Mouse (Mus musculus) urinary bladder, postnatal 14 days (tissue): ENCODE results near the gene Git2.

ENCODE experiments used
- DNase-seq: peaks from one replicate; pipeline ENCODE4 v3.0.0; 2021; ENCODE audit warnings: low spot score

The Git2 gene

GRCm38 (mm10) chr5:114720784-114721183 is 54.5 kb downstream of the Git2 start:
- no peak for DNase-seq

DNA sequence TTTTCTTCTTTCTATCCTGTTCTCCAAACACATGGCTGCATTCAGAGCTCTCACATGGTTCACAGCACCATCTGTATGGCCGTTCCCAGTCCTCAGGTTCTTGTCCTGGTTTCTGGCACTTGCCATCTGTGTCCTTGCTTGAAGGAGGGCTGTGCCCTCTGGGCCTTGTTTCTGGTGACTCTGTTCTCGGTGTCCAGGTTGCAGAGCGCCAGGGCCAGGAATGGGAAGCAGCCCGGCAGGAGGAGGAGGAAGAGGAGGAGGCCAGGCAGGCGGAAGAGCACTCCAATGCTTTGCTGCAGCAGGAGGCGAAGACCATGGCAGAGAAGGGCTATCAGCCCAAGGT is 55.4 kb downstream of the Git2 start:
- no peak for DNase-seq

DNA sequence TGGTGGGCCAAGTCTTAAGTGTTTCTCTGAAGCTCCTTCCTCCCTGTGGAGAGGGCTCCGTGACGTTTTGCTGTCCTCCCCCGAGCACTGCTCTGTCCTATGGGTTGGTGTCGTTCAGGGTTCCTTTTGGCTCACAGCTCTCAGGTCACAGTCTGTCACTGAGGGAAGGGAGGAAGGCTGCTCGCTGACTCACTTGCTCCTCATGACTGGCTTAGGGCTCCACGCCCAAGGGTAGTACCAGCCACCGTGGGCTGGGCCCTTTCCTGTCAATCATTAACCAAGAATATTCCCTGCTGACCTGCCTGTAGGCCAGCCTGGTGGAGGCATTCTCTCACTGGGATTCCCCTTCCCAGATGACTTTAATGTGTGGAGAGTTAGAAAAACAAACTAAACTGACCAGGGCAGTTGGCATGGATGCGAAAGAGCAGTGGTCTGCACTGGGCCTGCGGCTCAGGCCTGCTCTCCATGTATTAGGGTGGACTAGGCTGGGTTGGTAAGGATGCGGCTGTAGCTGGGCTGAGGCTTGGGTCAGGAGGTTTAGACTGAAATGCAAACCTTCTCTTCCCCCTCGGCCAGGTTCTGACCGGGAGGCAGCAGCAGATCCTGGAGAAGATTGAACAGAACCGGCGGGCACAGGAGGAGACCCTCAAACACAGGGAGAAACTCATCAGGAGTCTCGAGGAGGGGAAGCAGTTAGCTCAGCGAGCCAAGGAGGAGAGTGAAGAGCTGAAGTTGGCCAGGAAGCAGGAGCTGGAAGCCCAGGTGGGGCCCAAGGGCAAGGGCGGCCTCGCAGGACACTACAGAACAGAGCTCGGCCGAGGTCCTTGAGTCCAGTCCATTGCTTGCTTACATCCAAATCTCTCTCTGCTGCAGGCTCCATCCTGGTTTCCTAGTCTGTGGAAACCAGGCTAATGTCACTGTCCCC is 56.1 kb downstream of the Git2 start:
- DNase-seq, result no peak

- DNase-seq, result no peak
These were observed 56.8 kb downstream of the Git2 start for GRCm38 (mm10) chr5:114718483-114718882.

DNA sequence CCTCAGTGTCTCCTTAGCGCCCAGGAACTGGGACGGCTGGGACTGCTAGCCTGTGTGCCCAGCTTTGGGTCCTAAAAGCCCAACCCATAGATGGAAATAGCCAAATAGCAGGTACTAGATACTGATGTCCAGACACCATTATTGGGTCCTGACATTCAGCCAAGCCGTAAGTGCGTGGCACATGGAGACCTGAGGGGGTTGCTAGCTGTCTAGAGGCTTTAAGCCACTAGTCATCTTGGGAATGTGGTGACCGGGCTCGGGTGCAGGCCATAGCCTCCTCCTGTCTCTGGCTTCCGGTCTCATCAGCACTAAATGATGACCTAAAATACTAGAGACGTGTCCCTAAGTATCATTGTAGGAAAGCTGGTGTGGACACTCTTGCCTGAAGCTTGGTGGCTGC is 57.4 kb downstream of the Git2 start:
- DNase-seq, result no peak

DNA sequence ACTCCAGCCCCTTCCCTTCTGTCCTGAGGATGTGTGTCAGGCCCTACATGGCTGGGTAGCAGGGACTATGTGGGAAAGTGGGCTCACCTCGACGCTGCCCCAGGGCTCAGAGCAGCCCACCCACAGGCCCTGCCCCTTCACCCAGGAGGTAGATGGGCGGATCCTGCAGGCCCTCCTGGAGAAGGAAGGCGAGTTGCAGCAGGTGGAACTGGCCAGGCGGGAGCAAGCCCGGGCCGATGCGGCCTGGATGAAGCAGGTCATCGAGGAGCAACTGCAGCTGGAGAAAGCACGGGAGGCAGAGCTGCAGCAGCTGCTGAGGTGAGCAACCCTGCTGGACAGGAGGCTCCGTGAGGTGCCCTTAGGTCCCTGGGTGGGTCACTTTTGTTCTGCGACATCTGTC is 58.0 kb downstream of the Git2 start:
- no peak for DNase-seq

DNA sequence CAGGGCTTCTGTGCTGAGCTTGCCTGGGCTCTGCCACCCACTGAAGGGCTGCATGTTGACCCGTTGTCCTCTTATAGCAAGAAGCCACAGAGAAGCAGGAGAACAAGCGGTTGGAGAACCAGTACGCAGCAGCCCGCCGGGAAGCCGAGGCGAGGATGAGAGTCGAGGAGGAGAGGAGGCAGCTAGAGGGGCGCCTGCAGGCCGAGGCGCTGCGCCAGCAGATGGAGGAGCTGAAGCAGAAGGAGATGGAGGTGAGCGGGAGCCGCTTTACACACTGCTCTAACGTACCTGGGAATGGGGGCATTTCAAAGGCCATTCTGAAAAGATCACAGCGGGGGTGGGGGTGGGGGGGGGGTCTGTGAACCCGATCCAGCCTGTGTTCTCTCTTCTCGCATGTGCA is 60.8 kb downstream of the Git2 start:
- no peak for DNase-seq

DNA sequence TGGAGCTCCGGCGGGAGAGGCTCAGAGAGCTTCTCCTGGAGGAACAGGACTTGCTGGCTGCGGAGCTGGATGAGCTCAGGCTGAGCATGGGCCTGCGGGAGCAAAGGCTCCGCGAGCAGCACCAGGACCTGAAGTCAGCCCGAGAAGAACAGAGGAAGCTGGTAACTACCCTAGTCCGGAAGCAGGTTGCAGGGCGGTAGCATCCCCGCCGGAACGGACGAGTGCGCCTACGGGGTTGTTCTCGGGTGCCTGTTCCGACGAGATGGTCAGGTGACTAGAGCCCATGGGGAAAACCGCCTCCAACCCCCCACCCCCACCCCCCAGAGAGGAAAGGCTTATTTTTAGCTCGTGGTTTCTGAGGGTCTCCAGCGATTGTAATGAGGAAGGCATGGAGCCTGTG is 66.0 kb downstream of the Git2 start:
- no peak for DNase-seq

- DNase-seq, result no peak
These were observed 66.8 kb downstream of the Git2 start for GRCm38 (mm10) chr5:114708491-114708890.

DNA sequence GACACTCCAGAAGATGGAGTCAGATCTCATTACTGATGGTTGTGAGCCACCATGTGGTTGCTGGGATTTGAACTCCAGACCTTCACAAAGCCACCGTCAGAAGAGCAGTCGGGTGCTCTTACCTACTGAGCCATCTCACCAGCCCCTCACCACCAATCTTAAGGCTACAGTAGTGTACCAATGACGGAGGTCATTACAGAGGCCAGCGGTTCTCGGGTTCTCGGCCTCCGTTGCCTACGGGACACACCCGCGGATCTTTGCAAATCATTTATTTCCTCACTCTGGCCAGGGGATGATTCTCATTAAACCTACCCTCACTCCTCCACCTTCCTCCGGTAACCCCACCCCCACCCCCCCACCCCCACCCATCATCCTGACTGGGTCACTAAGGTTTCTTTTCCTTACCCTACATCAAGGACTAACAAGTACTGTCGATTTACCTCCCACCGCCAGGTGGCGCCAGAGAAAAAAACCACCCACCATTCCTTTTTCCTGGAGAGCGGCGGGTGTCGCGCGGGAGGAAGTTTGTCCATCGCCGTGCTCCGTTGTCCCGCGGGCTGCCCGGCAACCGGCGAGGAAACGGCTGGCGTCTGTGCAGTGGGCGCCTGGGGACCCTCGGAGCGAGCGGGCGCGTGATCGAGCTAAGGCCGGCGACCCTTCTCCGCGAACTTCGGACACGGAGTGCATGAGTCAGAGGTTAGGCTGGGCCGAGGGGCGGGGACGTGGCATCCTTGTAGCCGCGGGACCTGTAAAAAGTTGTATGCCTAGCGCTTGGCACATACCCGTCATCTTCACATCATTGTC is 67.8 kb downstream of the Git2 start, which contains the start of gene Tchp:
Gene Tchp (plus strand): TSS at position 496 of the 804 bp plus-strand sequence.
- peak; percentile 94 for DNase-seq

DNA sequence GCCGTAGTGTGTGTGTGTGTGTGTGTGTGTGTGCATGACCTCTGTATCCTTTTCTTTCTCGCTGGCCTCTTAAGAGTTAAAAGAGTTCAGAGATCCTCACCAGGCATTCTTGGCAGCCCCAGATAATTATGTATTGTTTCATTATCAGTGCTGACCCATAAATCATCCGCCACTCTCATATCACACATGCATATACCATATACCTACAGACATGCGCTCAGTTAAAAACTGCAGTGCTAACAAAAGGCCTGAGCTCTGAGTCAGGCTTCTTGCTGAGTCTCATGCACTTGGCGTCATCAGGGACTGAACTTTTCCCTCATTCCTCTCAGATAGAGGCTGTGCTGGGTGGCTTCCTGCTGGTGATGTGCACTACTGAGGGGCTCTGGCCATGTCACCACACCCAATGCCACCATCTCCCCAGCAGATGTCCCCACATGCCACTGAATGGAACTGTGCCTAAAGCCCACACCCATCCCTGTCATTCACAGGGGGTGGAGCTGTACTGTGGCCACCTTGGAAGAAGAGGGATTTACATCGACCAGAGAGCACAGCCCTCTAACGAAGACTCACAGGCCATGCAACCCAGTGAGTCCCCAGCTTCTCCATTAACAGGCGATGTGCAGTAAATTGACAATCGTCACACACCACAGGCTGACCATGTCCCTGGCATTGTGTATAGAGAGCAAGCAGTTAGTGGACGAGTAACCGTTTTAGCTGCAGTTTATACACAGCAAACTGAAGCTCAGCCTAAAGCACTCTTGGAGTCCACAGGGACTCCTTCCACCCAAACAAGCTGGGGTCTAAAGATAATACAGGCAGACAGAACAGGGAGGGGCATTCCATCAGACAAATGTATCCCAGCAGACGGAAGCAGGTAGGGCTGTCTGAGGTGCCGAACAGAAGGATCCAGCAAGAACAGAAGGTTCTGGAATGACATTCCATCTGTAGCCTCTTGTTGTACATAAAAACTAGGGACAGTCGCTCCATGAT is 72.6 kb downstream of the Git2 start:
- DNase-seq, result no peak

GRCm38 (mm10) chr5:114699015-114699414 is 76.3 kb downstream of the Git2 start:
- no peak for DNase-seq

GRCm38 (mm10) chr5:114698044-114698746 is 77.1 kb downstream of the Git2 start:
- no peak for DNase-seq

DNA sequence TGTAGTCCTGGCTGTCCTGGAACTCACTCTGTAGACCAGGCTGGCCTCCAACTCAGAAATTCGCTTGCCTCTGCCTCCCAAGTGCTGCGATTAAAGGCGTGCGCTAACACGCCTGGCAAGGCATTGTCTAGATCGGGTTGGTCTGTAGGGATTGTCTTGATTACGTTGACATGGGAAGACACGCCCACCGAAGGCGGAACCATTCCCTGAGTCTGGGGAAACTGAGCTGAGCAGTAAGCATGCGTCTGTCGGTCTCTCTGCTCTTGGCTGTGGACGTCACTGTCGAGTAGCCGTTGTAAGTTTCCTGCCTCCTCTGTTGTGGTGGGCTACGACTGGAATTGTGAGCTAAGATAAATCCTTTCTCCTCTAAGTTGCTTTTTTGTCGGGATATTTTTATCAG is 78.4 kb downstream of the Git2 start:
- no peak for DNase-seq

GRCm38 (mm10) chr5:114695775-114696174 is 79.5 kb downstream of the Git2 start:
- no peak for DNase-seq

GRCm38 (mm10) chr5:114690633-114691567 is 84.4 kb downstream of the Git2 start, which contains the start of gene Gltp:
Gltp (minus strand) TSS chr5:114690984.
- DNase-seq, result peak; percentile 93

- no peak for DNase-seq
These were observed 85.5 kb downstream of the Git2 start for GRCm38 (mm10) chr5:114689700-114690366.

DNA sequence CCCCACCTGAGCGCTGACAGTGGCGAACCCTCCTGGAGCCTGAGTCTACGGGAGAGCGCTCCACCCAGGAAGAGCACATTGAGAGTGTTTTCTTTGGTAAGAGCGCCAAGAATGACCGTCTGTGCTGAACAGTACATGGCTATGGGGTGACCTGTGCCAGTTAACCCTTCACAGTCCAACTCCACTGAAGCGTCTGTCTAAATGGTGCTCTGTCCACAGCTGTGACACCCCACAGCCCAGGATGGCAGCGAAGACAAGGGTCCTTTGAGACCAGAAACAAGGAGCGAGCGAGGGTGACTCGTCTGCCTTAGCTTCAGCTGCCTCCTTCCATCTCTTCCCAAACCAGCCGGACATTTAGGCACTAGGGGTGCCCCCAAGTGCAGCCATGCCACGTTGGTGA is 86.6 kb downstream of the Git2 start:
- DNase-seq, result no peak

DNA sequence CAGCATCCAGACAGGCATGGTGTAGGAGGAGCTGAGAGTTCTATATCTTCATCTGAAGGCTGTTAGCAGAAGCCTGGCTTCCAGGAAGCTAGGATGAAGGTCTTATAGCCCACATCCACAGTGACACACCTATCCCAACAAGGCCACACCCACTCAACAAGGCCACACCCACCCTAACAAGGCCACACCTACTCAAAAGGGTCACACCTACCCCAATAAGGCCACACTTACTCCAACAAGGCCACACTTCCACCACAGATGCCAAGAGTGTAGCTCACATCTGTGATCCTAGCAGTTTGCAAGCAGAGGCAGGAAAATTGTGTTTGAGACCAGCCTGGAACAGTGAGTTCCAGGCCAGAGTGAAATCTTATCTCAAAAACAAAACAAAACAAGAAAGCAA is 87.4 kb downstream of the Git2 start:
- no peak for DNase-seq
